Mouse (Mus musculus): ENCODE measurements around the gene Sp100. TPM values are rescaled to one million over a fixed set of nuclear protein-coding genes. Genes with fewer than 3 reads are reported as not detected.
A peak's percentile ranks its signal among the peaks of the same experiment; 100 is the strongest.
"Not testable (repeated sequence)": the region's sequence is repeated elsewhere in the genome, so short reads cannot be mapped to it uniquely, and the experiment has no call there.

Sp100 gene
- 10 to 100 TPM; 16.2 to 17.4 TPM for total RNA-seq (2021)
- long read RNA-seq, experiment 1, partial matches to known transcripts = 1 of 14 reads
- long read RNA-seq, experiment 1, other reads (novel, unspliced or antisense) = 10 of 14 reads
- long read RNA-seq, experiment 2, partial matches to known transcripts = 0 of 7 reads
- long read RNA-seq, experiment 2, other reads (novel, unspliced or antisense) = 5 of 7 reads

GRCm38 (mm10) chr1:85649881-85650280 lies at the start of gene Sp100:
TSS of gene Sp100 (plus strand) at chr1:85649988.
- intact Hi-C loops (cut with DNase I) = not testable (repeated sequence)
- peak; percentile 8 to 18 for DNase-seq

- intact Hi-C loops (cut with DNase I); DNase-seq: not testable (repeated sequence)
Measured at GRCm38 (mm10) chr1:85600078-85600477, 49.7 kb upstream of the Sp100 start, which contains the start of gene Sp140. TSS of gene Sp140 (plus strand) at chr1:85600378.

GRCm38 (mm10) chr1:85600794-85601193 lies 49.0 kb upstream of the Sp100 start:
- intact Hi-C loops (cut with DNase I) = not testable (repeated sequence)
- peak in 1 of 2 experiments; percentile 17 for DNase-seq

- intact Hi-C loops (cut with DNase I); DNase-seq: not testable (repeated sequence)
Measured at GRCm38 (mm10) chr1:85604341-85604740, 45.4 kb upstream of the Sp100 start.

DNA sequence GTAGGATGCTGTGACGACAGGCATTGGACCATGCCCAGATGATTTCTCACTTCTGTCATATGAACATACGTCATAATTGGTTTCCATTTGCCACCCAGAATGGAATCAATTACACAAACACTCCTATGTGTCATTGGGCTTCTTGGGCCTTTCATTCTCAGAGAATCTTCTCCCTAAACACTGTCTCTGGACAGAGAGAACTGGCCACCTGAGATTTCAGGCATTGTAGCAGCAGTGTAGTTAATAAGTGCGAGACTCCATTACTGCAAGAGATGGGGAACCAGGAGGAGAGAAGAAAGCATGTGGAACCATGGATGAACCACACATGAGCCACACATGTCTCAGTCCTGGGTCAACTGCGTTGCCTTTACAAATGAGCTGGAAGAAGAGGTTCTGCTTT lies 41.4 kb upstream of the Sp100 start:
- intact Hi-C loops (cut with DNase I); DNase-seq: not testable (repeated sequence)

- intact Hi-C loops (cut with DNase I); DNase-seq: not testable (repeated sequence)
Measured at GRCm38 (mm10) chr1:85610581-85610980, 39.2 kb upstream of the Sp100 start.

GRCm38 (mm10) chr1:85615096-85615495 lies 34.7 kb upstream of the Sp100 start:
- DNase-seq; intact Hi-C loops (cut with DNase I): not testable (repeated sequence)

DNA sequence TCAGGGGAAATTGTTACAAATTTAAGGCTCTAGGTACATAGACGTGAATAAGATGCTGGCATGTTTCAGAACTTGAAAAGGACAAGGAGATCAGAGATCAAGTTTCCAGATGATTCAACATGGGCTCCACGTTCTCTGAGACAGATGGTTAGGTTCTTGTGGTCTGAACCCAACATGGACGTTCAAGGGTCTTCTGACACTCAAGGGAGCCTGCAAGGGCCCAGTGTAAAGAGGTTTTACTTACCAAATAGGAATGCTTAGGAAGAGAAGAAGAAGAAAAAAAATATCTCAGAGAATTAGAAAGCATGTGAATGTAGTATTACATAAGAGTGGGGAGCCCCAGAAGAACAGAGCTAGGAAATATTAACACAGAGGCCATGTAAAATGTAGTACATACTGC lies 34.0 kb upstream of the Sp100 start:
- DNase-seq; intact Hi-C loops (cut with DNase I): not testable (repeated sequence)

- intact Hi-C loops (cut with DNase I); DNase-seq: not testable (repeated sequence)
Measured at GRCm38 (mm10) chr1:85617161-85617560, 32.6 kb upstream of the Sp100 start.

DNA sequence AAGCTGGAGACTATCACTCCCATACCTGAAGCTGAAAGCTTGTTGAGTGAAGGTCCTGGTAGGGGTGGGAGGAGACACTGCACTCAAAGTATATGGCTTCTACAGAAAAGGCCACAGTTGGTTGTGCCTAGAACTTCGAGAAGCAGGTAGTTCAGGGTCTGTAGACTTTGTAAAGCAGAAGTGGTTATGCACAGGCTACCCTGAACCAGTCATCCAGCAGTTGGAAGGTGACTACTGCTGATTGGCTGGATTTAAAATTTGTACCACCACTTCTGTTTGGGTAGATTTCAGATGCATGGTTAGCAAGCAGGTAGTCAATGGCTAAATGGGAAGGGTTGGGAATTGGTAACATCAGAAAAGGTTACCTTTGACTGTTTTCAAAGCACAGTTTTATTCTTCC lies 31.1 kb upstream of the Sp100 start:
- DNase-seq; intact Hi-C loops (cut with DNase I): not testable (repeated sequence)

DNA sequence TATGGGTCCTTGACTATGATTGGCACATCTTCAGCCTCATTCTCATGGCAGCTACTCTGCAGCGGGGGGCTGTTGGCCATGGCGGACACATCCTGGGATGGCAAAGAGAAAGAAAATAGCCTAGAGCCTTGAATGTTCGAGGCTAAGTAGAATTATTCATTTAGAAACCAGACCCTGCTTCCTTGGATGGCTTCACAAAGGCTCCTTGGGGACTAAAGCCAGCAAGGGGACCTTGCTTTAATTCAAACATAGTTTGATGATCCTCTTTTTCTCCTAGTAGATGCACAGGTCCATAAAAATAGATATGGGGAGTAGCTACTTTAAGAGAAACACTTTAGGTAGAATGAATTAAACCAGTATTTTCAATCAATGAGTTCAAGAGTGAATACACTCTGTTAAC lies 12.9 kb upstream of the Sp100 start:
- DNase-seq; intact Hi-C loops (cut with DNase I): not testable (repeated sequence)

- intact Hi-C loops (cut with DNase I); DNase-seq: not testable (repeated sequence)
Measured at GRCm38 (mm10) chr1:85638144-85638543, 11.6 kb upstream of the Sp100 start.

DNA sequence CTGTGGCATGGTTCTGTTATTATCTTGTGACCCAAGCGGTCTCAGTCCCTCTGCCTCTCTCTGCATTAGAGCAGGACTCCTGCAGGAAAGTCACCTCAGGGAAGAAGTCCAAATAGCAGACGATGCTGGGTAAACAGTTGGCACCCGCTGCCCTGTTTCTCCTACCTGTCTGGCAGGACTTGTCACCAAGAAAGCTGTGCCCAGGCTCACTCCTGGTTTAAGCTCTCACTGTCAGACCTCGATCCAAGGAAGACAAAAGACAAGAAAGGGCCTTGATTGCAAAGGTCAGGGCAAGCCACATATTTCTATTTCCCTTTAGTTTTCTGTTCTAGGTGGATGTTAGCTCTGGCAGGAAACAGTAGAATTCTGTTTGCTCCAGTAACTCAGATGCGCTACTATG lies 736 bp downstream of the Sp100 start:
- intact Hi-C loops (cut with DNase I); DNase-seq: not testable (repeated sequence)

- DNase-seq = peak in 1 of 2 experiments; percentile 9
- intact Hi-C loops (cut with DNase I) = not testable (repeated sequence)
Measured at GRCm38 (mm10) chr1:85651770-85652275, 2.0 kb downstream of the Sp100 start.

DNA sequence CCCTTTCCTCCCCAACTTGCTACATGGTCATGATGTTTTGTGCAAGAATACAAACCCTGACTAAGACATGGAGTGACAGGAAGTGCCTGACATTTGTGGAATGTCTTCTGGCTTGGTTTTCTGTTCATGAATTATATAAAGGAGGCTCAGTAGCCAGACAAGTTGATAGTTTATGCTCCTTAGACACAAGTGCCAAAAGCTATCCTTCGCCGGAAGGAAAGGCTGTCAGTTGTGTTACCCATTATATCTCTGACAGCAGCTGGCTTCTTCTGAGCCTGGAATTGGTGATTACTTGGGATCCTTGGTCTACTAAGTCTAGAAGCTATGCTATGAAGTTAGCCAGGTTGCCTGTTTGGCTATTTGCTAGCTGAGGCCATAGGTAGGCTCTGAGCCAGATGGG lies 7.4 kb downstream of the Sp100 start:
- intact Hi-C loops (cut with DNase I); DNase-seq: not testable (repeated sequence)

DNA sequence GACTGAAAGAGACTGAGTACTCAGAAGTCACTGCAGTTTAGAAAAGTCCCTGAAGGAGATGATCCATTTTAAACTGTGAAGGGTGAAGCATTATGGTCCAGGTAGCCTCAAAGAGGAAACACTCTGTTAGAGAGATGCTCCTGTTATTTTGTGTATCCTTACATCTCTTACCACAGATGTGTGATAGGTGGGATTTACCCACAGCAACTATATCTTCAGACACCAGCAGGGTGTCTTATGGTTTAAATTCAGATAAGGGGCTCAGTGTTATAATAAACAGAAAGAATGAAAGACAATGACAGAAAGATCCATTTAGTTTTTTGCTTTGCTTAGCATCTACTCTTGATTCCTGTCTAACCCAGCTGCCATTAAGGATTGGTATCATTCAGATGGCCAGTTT lies 14.5 kb downstream of the Sp100 start:
- no peak for DNase-seq

GRCm38 (mm10) chr1:85680226-85680625 lies 30.4 kb downstream of the Sp100 start:
- intact Hi-C loops (cut with DNase I) = no loop called here
- DNase-seq = no peak

More for the DNA sequence above, 14.5 kb downstream of the Sp100 start:
- intact Hi-C loops (cut with DNase I) = no loop called here

DNA sequence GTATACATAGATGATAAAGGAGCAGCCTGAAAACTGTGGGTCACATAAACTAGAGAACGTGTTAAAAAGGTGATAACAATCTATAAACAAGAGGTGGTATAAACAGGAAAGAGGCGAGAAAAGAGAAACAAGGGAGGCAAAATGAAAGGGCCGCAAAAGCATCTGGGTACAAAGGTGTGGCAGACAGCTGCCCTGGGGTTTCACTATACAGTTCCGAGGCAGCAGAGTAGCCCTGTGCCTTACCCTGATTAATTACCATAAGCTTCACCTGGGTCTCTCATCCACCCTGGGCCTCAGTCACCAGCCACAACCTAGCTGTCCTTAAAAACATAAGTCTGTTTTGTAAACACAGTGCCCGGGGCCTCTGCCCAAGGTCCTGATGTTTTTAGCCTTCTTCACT lies 36.9 kb downstream of the Sp100 start:
- no peak for DNase-seq
- intact Hi-C loops (cut with DNase I) = no loop called here

GRCm38 (mm10) chr1:85687346-85687745 lies 37.6 kb downstream of the Sp100 start:
- intact Hi-C loops (cut with DNase I) = no loop called here
- DNase-seq = no peak

DNA sequence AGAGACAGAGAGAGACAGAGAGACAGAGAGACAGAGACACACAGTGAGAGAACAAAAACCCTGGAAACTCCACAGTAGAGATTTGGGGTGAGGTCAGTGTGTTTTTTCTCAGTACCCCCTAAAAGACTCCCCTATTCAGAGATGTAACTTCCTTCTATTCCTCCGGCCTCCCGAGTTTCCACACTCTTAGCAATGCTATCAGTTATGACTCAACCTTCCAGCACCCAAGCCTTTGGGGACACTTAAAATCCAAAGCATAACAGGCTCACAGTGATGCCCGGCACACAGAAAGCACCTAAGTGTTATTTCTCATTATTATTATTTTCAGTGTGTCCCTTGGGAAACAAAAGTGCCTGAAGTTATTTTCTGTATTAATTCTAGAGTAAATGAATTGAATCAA lies 40.8 kb downstream of the Sp100 start:
- DNase-seq = no peak
- intact Hi-C loops (cut with DNase I) = no loop called here

- no peak for DNase-seq
- intact Hi-C loops (cut with DNase I) = no loop called here
Measured at GRCm38 (mm10) chr1:85692281-85692680, 42.5 kb downstream of the Sp100 start.

GRCm38 (mm10) chr1:85693280-85693679 lies 43.5 kb downstream of the Sp100 start:
- intact Hi-C loops (cut with DNase I) = no loop called here
- DNase-seq = no peak

Measured in heart, postnatal 14 days (tissue).